Mouse (Mus musculus) testis, adult 2 months (tissue): ENCODE measurements around the gene Irf6.

ENCODE experiments used
- CTCF ChIP-seq: fragments of 200-500 bp; IDR thresholded peaks from 2 replicates; pipeline ENCODE4 v1.5.1; 2012; ENCODE audit warnings: low read depth, mild to moderate bottlenecking, inconsistent platforms, low read length, moderate library complexity; ENCODE audit not compliant: control insufficient read depth, insufficient read depth, insufficient replicate concordance
- POLR2A ChIP-seq: fragments of 200-500 bp; IDR thresholded peaks from 2 replicates; pipeline ENCODE4 v1.6.1; 2012; ENCODE audit warnings: low read depth, mild to moderate bottlenecking, inconsistent platforms, low read length, moderate library complexity; ENCODE audit not compliant: control insufficient read depth

DNA sequence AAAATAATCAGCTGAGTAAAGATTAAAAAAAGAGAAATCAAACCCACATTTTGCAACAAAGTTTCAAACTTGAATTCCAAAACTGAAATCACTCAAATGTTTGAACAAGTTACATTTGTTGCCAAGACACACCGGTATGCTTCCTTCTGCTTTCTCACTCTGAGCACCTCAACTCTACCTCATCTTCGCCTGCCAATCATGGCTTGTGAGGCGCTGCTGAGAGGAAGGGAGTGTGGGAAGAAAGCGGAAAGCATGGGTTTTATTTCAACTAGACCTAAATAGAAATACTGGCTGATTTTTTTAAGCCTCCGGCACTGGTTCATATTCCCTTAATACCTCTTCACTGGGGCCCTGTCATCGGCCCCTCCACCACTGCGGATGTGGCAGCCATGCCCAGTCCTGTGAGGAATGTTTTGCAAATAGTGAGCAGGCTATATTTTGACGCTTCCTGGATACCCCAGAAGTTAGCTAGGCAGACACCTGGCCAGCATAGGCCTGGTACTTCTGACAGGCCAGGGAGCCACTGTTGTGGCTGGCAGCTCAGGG, 10.3 kb upstream of the Irf6 start:
- TF ChIP-seq POLR2A (no peak), CTCF (no peak)
